In genomic region chr17:35242015-35242941, GRCm38 (mm10) we compare ENCODE assay signal across 8 mouse cellular contexts. TPM values are rescaled to one million over a fixed set of nuclear protein-coding genes. Genes with fewer than 3 reads are reported as not detected.
DNase-seq lines count a peak whose midpoint lies in the region; ATAC-seq and TF ChIP-seq lines count a peak whose summit lies in the region.

No protein-coding gene starts in this region.

- H3K27ac ChIP-seq in bone marrow, adult 2 months (ENCODE audit: control insufficient read depth, insufficient read depth, low read depth, low read length, poor library complexity), result peak overlapping the region; percentile 98
- H3K27ac ChIP-seq in hindbrain, embryonic 13.5 days, result peak overlapping the region; percentile 97
- H3K27ac ChIP-seq in midbrain, embryonic 10.5 days (replicated peaks), result peak overlapping the region; percentile 98

- 0 out of 2 replicates have a peak, but pooled peaks have one; percentile 29 for TF ChIP-seq CTCF in bone marrow, adult 2 months (IDR thresholded peaks at IDR 0.05; ENCODE audit: control insufficient read depth, insufficient read depth, low read length)

- no peaks in the 10 kb centered on the region for H3K27me3 ChIP-seq in hindbrain, embryonic 13.5 days
- H3K27me3 ChIP-seq in midbrain, embryonic 10.5 days (ENCODE audit: low read depth, poor library complexity, severe bottlenecking), result no peaks in the 10 kb centered on the region

- TF ChIP-seq POLR2A in bone marrow, adult 2 months (IDR thresholded peaks at IDR 0.05; ENCODE audit: borderline replicate concordance, control insufficient read depth, low read depth, low read length), result peak; percentile 52; the same call in 1 of the 2 replicates

- peaks cover 5% of the 10 kb centered on the region; the same call in 1 of the 2 replicates for H3K4me1 ChIP-seq in bone marrow, adult 2 months (ENCODE audit: control insufficient read depth, insufficient read depth, low read length)
- peaks cover 57% of the 10 kb centered on the region for H3K4me1 ChIP-seq in hindbrain, embryonic 13.5 days (replicated peaks)
- H3K4me1 ChIP-seq in midbrain, embryonic 10.5 days, result peaks cover 47% of the 10 kb centered on the region

- peak overlapping the region; percentile 63 for H3K4me3 ChIP-seq in bone marrow, adult 2 months (replicated peaks; ENCODE audit: control insufficient read depth, low read depth, low read length)
- H3K4me3 ChIP-seq in hindbrain, embryonic 13.5 days, result peak overlapping the region; percentile 75
- H3K4me3 ChIP-seq in midbrain, embryonic 10.5 days, result peak overlapping the region; percentile 81

- peaks cover 41% of the 10 kb centered on the region for H3K36me3 ChIP-seq in hindbrain, embryonic 13.5 days
- peaks cover 44% of the 10 kb centered on the region for H3K36me3 ChIP-seq in midbrain, embryonic 10.5 days

- under 1% methylated on average over 55 of the region's 55 CpGs for WGBS in bone marrow, adult 2 months
- WGBS in hindbrain, embryonic 13.5 days, result under 1% methylated on average over 55 of the region's 55 CpGs
- WGBS in midbrain, embryonic 10.5 days, result under 1% methylated on average over 55 of the region's 55 CpGs

- intact Hi-C loops in left cerebral cortex, postnatal 4 days (cut with DNase I), result no loop called here

- DNase-seq in heart, adult 18-20 months, result peak; percentile 60 to 62
- DNase-seq in heart, adult 8-10 months (ENCODE audit: low spot score), result no peak
- peak; percentile 63 for DNase-seq in left cerebral cortex, postnatal 4 days
- DNase-seq in midbrain, embryonic 10.5 days (ENCODE audit: low spot score), result peak; percentile 66
- DNase-seq in spleen, postnatal 10 days (ENCODE audit: low spot score in 2 of 2), result peak; percentile 65 to 70

- H3K4me2 ChIP-seq in hindbrain, embryonic 13.5 days, result peak overlapping the region; percentile 92

- peak; percentile 77 for ATAC-seq in erythroid progenitor cell, adult 5-6 weeks (replicated peaks; ENCODE audit: low FRiP score, poor library complexity, severe bottlenecking)
- ATAC-seq in hindbrain, embryonic 13.5 days (ENCODE audit: low FRiP score), result peak; percentile 38

- peak overlapping the region; percentile 99 for H3K9ac ChIP-seq in hindbrain, embryonic 13.5 days

- H3K9me3 ChIP-seq in hindbrain, embryonic 13.5 days, result no peaks in the 10 kb centered on the region
- no peaks in the 10 kb centered on the region for H3K9me3 ChIP-seq in midbrain, embryonic 10.5 days (replicated peaks)

RNA-seq across cellular contexts. Expression of gene Ddx39b, which starts 0.7 kb away (rescaled TPM):
- 10 to 100 TPM; 77.3 to 83.1 TPM for total RNA-seq in heart, adult 18-20 months (2021)
- total RNA-seq in heart, adult 8-10 months (2022), result 10 to 100 TPM; 76.7 to 92.1 (median 86.6) TPM
- 275 and 374 TPM in 2 replicates for polyA plus RNA-seq in bone marrow, adult 2 months (2011; ENCODE audit: insufficient read depth, insufficient read length, low replicate concordance, missing spikeins)
- total RNA-seq in erythroid progenitor cell, adult 5-6 weeks (2015; ENCODE audit: low replicate concordance), result 169 and 179 TPM in 2 replicates
- total RNA-seq in erythroid progenitor cell, adult 5-6 weeks (2017; ENCODE audit: low replicate concordance), result 80.1 and 99.9 TPM in 2 replicates
- 391 and 410 TPM in 2 replicates for polyA plus RNA-seq in hindbrain, embryonic 13.5 days (2015; fragmentation: Nextera tagmentation; extraction: Ambion mirVana)
- total RNA-seq in left cerebral cortex, postnatal 4 days (2021), result 100 to 1,000 TPM; 324 to 337 TPM
- polyA plus RNA-seq in midbrain, embryonic 10.5 days (2016; fragmentation: Nextera tagmentation; extraction: Ambion mirVana), result 682 and 724 TPM in 2 replicates

RNA-seq across cellular contexts. Expression of gene Nfkbil1, which starts 6.7 kb away (rescaled TPM):
- total RNA-seq in heart, adult 18-20 months (2021), result 1 to 10 TPM; 8.2 to 8.3 TPM
- 1 to 10 TPM; 8.2 to 9.4 (median 8.5) TPM for total RNA-seq in heart, adult 8-10 months (2022)
- polyA plus RNA-seq in bone marrow, adult 2 months (2011; ENCODE audit: insufficient read depth, insufficient read length, low replicate concordance, missing spikeins), result 9.9 and 24.9 TPM in 2 replicates
- 0.84 and 1.1 TPM in 2 replicates for total RNA-seq in erythroid progenitor cell, adult 5-6 weeks (2015; ENCODE audit: low replicate concordance)
- total RNA-seq in erythroid progenitor cell, adult 5-6 weeks (2017; ENCODE audit: low replicate concordance), result 3.0 TPM in 1 of 2 replicates, not detected in the other
- polyA plus RNA-seq in hindbrain, embryonic 13.5 days (2015; fragmentation: Nextera tagmentation; extraction: Ambion mirVana), result 8.4 and 10.8 TPM in 2 replicates
- total RNA-seq in left cerebral cortex, postnatal 4 days (2021), result 10 to 100 TPM; 14.7 to 14.8 TPM
- polyA plus RNA-seq in midbrain, embryonic 10.5 days (2016; fragmentation: Nextera tagmentation; extraction: Ambion mirVana), result 9.9 and 11.7 TPM in 2 replicates

RNA-seq across cellular contexts. Expression of gene Atp6v1g2, which starts 8.8 kb away (rescaled TPM):
- 1 to 10 TPM; 2.1 to 2.3 TPM for total RNA-seq in heart, adult 18-20 months (2021)
- 1 to 10 TPM; 1.7 to 3.6 (median 1.9) TPM for total RNA-seq in heart, adult 8-10 months (2022)
- polyA plus RNA-seq in bone marrow, adult 2 months (2011; ENCODE audit: insufficient read depth, insufficient read length, low replicate concordance, missing spikeins), result 4.1 and 9.9 TPM in 2 replicates
- 6.1 TPM in 1 of 2 replicates, not detected in the other for total RNA-seq in erythroid progenitor cell, adult 5-6 weeks (2015; ENCODE audit: low replicate concordance)
- not detected in 2 replicates for total RNA-seq in erythroid progenitor cell, adult 5-6 weeks (2017; ENCODE audit: low replicate concordance)
- polyA plus RNA-seq in hindbrain, embryonic 13.5 days (2015; fragmentation: Nextera tagmentation; extraction: Ambion mirVana), result 52.4 and 54.2 TPM in 2 replicates
- 100 to 1,000 TPM; 122 to 142 TPM for total RNA-seq in left cerebral cortex, postnatal 4 days (2021)
- polyA plus RNA-seq in midbrain, embryonic 10.5 days (2016; fragmentation: Nextera tagmentation; extraction: Ambion mirVana), result 9.7 and 11.8 TPM in 2 replicates

RNA-seq across cellular contexts. Expression of gene H2-D1, which starts 20.3 kb away (rescaled TPM):
- 100 to 1,000 TPM; 164 to 263 TPM for total RNA-seq in heart, adult 18-20 months (2021)
- total RNA-seq in heart, adult 8-10 months (2022), result 100 to 1,000 TPM; 108 to 169 (median 117) TPM
- polyA plus RNA-seq in bone marrow, adult 2 months (2011; ENCODE audit: insufficient read depth, insufficient read length, low replicate concordance, missing spikeins), result 399 and 727 TPM in 2 replicates
- 147 and 160 TPM in 2 replicates for total RNA-seq in erythroid progenitor cell, adult 5-6 weeks (2015; ENCODE audit: low replicate concordance)
- total RNA-seq in erythroid progenitor cell, adult 5-6 weeks (2017; ENCODE audit: low replicate concordance), result 213 and 250 TPM in 2 replicates
- 73.4 and 73.6 TPM in 2 replicates for polyA plus RNA-seq in hindbrain, embryonic 13.5 days (2015; fragmentation: Nextera tagmentation; extraction: Ambion mirVana)
- total RNA-seq in left cerebral cortex, postnatal 4 days (2021), result 10 to 100 TPM; 19.1 to 22.8 TPM
- polyA plus RNA-seq in midbrain, embryonic 10.5 days (2016; fragmentation: Nextera tagmentation; extraction: Ambion mirVana), result 55.3 and 61.1 TPM in 2 replicates

RNA-seq across cellular contexts. Expression of gene Gm16181, which starts 21.6 kb away (rescaled TPM):
- not detected for total RNA-seq in heart, adult 18-20 months (2021)
- total RNA-seq in heart, adult 8-10 months (2022), result under 1 TPM in 1 of 4 experiments, not detected in 3; 0.72 TPM
- not detected in 2 replicates for polyA plus RNA-seq in bone marrow, adult 2 months (2011; ENCODE audit: insufficient read depth, insufficient read length, low replicate concordance, missing spikeins)
- not detected in 2 replicates for total RNA-seq in erythroid progenitor cell, adult 5-6 weeks (2015; ENCODE audit: low replicate concordance)
- not detected in 2 replicates for total RNA-seq in erythroid progenitor cell, adult 5-6 weeks (2017; ENCODE audit: low replicate concordance)
- polyA plus RNA-seq in hindbrain, embryonic 13.5 days (2015; fragmentation: Nextera tagmentation; extraction: Ambion mirVana), result 0.57 and 0.83 TPM in 2 replicates
- total RNA-seq in left cerebral cortex, postnatal 4 days (2021), result not detected
- 0.25 and 0.37 TPM in 2 replicates for polyA plus RNA-seq in midbrain, embryonic 10.5 days (2016; fragmentation: Nextera tagmentation; extraction: Ambion mirVana)

Comparison
In these comparisons a context has a peak if more than half of its experiments do, and no peak if none do; other contexts are left out.
1. RNA of gene Atp6v1g2, which starts 8.8 kb away (total RNA-seq): 122 to 142 TPM in left cerebral cortex, postnatal 4 days; 2.1 to 2.3 TPM in heart, adult 18-20 months, 1.7 to 3.6 TPM in heart, adult 8-10 months and 6.1 TPM in erythroid progenitor cell, adult 5-6 weeks; every median in the first group is over 10 times any median in the second.
2. Peak in every context shown above with its lines, with median percentiles within 50 percentile points of each other: H3K27ac ChIP-seq and H3K4me3 ChIP-seq.